Mouse (Mus musculus): ENCODE results near the gene Fam126a.

- no peak for TF ChIP-seq CTCF (IDR thresholded peaks at IDR 0.05; ENCODE audit: extremely low read depth, insufficient read depth, low read length)
- TF ChIP-seq POLR2A (IDR thresholded peaks at IDR 0.05; ENCODE audit: extremely low read depth, insufficient read depth, low read length) = no peak
These were observed 48.1 kb upstream of the Fam126a start for GRCm38 (mm10) chr5:24078420-24079179.

All from cortical plate, adult 2 months (tissue).